Mouse (Mus musculus) A20 (cell line): ENCODE measurements at regions not wholly inside any gene's neighbourhood (a gene's known extent, or its start where the extent isn't known, plus 50 kb on each side); places are given as distances from the start of the nearest gene placed in this dataset.
"Not testable (repeated sequence)": the region's sequence is repeated elsewhere in the genome, so short reads cannot be mapped to it uniquely, and the experiment has no call there.

Experiments
- DNase-seq: peaks from one replicate; pipeline ENCODE4 v3.0.0-alpha.2; 2011; ENCODE audit warnings: low read depth, low spot score

DNA sequence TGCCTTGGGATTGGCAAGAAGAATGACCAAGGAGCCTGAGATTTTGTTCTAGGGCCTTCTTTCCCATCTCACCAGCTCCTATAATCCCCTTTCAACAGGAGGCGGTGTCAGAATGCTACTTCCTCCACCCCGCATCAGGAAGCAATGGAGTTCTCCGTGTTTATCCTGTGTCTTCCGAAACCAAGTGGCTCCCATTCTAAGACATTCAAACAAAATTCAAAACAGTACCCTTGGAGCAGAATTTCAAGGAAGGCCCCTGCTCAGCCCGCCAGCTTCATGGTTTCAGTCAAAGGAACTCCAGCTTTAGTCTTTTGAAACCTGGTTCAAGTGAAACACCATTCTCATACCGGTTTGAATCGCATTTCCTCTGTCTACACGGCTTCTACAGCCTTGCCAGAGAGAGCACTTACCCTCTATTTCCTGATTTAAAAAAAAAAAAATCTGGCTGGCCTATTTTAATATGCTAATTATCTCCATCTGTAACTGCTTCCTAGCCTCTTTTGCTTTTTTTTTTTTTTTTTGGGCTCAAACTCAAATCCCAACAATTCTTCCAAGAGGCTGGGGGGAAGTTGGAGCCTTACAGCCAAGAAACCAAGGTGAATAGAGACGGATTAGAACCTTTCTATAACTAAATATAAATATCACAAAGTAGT lies 167.7 kb upstream of the Fam3c start:
- DNase-seq = no peak

DNA sequence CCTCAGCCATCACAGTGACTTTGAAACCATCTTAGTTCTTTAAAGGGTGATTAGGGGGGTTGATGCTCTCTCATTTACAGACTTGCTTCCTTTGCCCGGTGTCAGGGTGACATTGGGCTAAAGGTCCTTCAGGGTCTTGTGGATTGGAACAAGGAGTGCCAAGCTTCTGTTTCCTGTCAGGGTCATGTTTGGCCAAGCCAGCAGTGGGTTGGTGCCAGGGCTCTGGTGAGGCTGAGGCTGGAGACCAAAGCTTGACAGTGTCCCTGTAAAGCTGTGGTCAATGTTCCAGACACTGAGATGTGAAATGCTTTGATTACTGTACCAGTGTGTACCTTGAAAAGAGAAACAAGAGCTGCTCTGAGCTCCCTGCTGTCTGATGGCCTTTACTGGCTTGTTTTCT lies 150.8 kb upstream of the Fam3c start:
- no peak for DNase-seq

GRCm38 (mm10) chr6:22497306-22497705 lies 141.3 kb upstream of the Fam3c start:
- no peak for DNase-seq

GRCm38 (mm10) chr6:22496471-22496870 lies 140.4 kb upstream of the Fam3c start:
- peak; percentile 18 for DNase-seq

DNA sequence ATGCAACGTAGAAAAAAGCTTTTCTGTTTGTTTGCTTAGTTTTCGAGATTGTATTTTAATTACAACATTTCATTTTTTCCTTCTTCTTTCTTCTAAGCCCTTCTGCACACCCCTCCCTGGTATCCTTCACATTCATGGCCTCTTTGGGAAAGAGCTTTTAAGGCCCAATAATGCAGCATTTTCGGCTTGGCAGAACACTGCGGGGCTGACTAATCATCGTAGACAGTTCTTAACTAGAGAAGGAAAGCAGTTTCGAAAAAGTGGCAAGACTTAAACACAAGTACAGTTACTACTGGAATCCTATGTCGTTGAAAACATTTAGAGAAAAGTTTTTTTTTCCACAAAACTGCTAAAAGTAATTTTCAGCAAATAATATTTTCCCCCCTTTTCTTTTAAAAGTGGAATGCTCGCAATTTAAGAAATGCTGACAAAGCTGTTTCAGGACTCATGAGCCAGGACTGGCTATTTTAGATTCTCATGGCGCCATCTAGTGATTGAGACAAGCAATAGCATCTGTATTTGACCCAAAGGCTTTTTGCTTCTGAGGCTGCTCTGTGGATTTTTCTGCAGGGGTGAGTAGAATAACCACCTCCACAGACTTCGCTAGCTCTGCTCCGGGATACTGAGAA lies 137.7 kb upstream of the Fam3c start:
- peak; percentile 78 for DNase-seq

GRCm38 (mm10) chr6:22492896-22493295 lies 136.9 kb upstream of the Fam3c start:
- peak; percentile 52 for DNase-seq

- DNase-seq = no peak
These were observed 134.7 kb upstream of the Fam3c start for GRCm38 (mm10) chr6:22490762-22491161.

DNA sequence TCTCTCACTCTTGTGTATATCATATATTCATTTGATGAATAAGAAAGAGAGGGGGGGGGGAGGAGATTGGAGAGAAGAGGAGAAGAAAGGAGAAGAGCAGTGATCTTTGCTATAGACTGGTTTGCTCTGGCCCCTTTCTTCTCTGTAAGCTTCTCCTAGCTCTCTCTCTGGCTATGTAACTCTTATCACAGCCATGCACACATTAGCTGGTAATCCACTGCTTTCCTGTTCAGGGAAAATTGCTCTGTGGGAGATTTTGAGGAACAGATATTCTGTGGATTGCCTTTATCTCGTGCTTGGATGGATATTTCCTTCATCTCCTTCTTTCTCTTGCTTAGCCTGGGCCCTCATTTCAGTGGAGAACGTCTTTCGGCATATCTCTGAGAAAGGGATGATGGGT lies 131.4 kb upstream of the Fam3c start:
- no peak for DNase-seq

DNA sequence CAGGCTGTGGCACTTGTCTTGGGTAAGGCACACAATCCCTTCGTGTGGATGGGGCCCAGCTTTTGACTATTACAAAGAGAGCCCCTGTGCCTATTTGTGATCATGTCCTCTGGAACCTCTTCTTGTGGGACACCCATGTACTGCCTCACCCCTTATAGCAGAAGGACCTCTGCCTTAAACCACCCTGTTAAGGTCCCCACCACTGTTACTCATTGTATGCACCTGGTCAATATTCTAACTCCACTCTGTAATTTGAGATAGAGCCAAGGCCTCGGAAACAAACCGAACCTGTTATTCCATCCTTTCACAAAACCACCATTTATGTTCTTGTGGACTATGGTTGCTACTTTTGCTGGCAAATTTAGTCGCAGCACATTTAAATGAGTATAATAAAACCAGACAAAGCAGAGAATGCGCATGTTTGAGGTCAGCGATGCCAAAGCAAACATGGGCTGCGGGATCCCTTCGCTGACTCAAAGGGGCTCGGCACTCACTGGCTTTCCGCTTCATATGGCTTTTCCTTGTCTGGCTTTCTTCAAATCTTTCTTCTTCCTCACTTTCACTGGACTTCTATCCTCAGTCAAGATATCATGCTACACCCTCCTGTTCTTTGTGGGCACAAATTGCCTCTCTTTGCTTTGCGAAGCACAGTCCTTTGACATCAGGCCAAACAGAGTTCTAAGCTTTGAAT lies 129.9 kb upstream of the Fam3c start:
- no peak for DNase-seq

DNA sequence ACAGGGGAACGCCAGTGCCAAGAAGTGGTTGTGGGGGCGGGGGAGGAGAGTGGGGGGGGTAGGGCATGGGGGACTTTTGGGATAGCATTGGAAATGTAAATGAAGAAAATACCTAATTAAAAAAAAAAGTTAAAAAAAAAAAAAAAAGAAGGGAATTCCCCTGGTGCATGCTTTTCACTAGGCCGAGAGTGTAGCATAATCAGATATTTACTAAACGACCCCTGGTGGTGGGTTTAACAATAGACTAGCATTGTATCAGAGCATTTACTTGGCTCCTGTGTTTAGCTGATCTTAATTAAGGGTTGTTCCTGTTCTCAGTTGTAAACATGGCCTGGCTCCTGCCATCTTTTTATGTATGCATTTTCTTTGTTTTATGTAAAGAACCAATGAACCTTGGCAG lies 126.2 kb upstream of the Fam3c start:
- DNase-seq = peak; percentile 36

GRCm38 (mm10) chr6:22474604-22475003 lies 118.6 kb upstream of the Fam3c start:
- peak; percentile 55 for DNase-seq

DNA sequence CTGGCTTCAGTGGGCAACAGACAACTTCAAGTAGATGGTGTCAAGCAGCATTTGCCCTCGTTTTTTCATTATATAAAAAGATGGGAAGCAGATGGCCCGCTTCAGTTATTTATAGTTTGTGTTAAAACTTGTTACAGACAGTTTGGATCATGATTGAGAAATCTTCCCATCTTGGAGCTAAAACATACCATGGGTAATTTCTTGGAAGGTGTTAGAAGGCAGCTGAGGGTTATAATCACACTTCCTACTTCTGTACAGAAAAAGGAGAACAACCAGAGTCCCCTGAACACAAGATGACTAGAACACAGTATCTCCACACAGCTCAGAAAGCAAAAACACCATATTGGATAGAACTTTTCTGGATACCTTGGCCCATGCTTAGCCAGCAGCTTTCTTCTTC lies 118.0 kb upstream of the Fam3c start:
- DNase-seq = no peak

DNA sequence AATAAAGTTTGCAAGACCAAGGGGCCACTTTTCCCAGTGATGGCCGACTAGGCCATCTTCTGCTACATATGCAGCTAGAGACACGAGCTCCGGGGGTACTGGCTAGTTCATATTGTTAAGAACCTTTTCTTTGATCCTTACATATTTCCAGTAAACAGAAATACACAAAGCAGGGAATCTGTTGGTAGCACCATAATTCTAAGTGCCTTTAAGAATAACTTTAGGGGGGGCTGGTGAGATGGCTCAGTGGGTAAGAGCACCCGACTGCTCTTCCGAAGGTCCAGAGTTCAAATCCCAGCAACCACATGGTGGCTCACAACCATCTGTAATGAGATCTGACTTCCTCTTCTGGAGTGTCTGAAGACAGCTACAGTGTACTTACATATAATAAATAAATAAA lies 116.4 kb upstream of the Fam3c start:
- DNase-seq = not testable (repeated sequence)

- no peak for DNase-seq
These were observed 111.4 kb upstream of the Fam3c start for GRCm38 (mm10) chr6:22467334-22467993.

DNA sequence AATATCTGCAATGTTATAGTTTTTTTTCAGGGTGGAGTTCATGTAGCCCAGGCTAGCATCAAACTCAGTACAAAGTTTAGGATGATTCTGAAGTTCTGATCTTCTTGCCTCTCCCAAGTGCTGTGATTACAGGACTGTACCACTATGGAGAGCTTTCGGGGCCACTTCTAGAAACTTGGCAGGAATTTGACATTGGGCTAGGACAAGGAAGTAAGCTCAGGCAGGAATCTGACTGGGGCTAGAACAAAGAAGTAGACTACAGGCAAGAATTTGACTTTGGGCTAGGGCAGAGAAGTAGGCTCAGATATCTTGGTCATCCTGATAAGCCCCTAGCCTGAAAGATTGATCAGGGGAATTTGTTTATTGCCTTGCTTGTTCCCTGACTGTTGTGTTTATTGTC lies 109.9 kb upstream of the Fam3c start:
- no peak for DNase-seq

- DNase-seq = peak; percentile 56
These were observed 103.5 kb upstream of the Fam3c start for GRCm38 (mm10) chr6:22459440-22460016.

- DNase-seq = no peak
These were observed 96.2 kb upstream of the Fam3c start for GRCm38 (mm10) chr6:22452203-22452602.

DNA sequence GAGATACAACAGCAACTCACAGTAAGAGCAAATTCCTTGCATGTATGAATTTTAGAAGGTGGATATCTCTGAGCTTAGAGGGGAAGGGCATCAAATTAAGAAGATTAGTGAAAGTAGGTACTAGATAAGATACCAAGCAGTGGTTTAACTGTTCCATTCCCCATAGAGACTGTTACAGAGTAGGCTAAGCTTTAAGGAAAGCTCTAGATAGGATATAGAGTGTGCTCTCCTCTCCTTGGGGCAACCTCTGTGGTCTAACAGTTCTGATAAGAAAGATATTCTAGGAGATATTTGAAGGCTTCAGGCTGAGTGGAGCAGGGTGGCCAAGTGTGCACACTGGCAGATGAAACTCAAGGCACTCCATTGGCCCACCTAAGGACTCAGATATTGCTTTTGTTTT lies 94.5 kb upstream of the Fam3c start:
- no peak for DNase-seq

GRCm38 (mm10) chr6:22448906-22449305 lies 92.9 kb upstream of the Fam3c start:
- DNase-seq = no peak

DNA sequence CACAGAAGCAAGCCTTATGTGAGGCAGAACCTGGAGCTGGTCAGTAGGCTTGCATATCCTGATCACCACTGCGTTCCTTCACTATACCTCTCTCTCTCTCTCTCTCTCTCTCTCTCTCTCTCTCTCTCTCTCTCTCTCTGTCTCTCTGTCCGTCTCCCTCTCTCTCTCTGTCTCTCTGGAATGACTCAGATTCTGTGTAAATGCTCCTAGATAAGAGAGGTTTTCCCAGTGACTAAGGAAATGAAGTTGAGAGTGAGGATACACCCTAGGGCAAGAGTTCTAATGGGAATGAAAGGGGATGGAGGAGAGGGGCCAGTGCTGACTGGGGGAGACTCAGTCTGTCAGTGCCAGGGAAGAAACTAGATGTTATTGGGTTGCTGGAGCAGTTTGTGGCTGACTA lies 91.6 kb upstream of the Fam3c start:
- DNase-seq = no peak

- DNase-seq = peak; percentile 74
These were observed 90.7 kb upstream of the Fam3c start for GRCm38 (mm10) chr6:22446621-22447310.

- not testable (repeated sequence) for DNase-seq
These were observed 88.8 kb upstream of the Fam3c start for GRCm38 (mm10) chr6:22444856-22445255.
